Mouse (Mus musculus): ENCODE results near the gene Ism1. TPM values are rescaled to one million over a fixed set of nuclear protein-coding genes. Genes with fewer than 3 reads are reported as not detected.

Ism1 gene
- polyA plus RNA-seq, 1 experiment from 2014 or later: 0.50 TPM

GRCm38 (mm10) chr2:139776644-139777043, 98.7 kb downstream of the Ism1 start:
- no peaks in the 10 kb centered on the region for H3K4me1 ChIP-seq (ENCODE audit: control insufficient read depth, insufficient read depth, low read length)
- H3K36me3 ChIP-seq (ENCODE audit: control insufficient read depth, insufficient read depth, low read length): no peaks in the 10 kb centered on the region
- H3K27ac ChIP-seq (ENCODE audit: low read depth, low read length): no peak overlapping the region
- ATAC-seq (no peak), DNase-seq (ENCODE audit: low spot score) (no peak)
- 37% methylated on average over 1 of the region's 1 CpGs for WGBS
- no peak overlapping the region for H3K4me3 ChIP-seq (ENCODE audit: low read depth, low read length)
- H3K4me2 ChIP-seq (ENCODE audit: low read length): no peak overlapping the region
- H3K27me3 ChIP-seq (replicated peaks; ENCODE audit: control insufficient read depth, insufficient read depth, low read length): no peaks in the 10 kb centered on the region
- H3K9ac ChIP-seq (ENCODE audit: low read length): no peak overlapping the region
- no peaks in the 10 kb centered on the region for H3K9me3 ChIP-seq (replicated peaks; ENCODE audit: control insufficient read depth, low read length)

DNA sequence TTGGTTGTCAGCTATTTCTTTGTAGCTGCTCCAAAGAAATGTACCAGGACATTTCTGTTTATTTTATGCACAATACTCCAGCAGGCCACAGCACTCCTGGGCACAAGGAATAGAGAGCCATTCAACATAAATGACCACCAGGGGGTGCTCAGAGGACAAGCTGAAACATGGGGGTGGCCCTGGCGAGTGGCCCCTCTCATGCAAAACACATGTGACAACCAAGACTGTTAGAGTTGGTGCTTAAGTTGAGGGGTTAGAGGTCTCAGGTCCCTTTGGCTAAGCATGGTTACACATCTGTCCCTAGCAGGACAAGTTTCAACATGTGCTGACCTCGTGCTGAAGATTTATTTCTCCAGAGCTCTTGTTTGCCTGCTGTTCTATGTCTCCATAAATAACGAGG, 100.3 kb downstream of the Ism1 start:
- Histone ChIP-seq H3K27ac (ENCODE audit: low read depth, low read length) (no peak overlapping the region), H3K27me3 (replicated peaks; ENCODE audit: control insufficient read depth, insufficient read depth, low read length) (no peaks in the 10 kb centered on the region), H3K36me3 (ENCODE audit: control insufficient read depth, insufficient read depth, low read length) (no peaks in the 10 kb centered on the region), H3K4me1 (ENCODE audit: control insufficient read depth, insufficient read depth, low read length) (no peaks in the 10 kb centered on the region), H3K9ac (ENCODE audit: low read length) (no peak overlapping the region), H3K4me3 (ENCODE audit: low read depth, low read length) (no peak overlapping the region), H3K9me3 (replicated peaks; ENCODE audit: control insufficient read depth, low read length) (no peaks in the 10 kb centered on the region), H3K4me2 (ENCODE audit: low read length) (no peak overlapping the region)
- no peak for DNase-seq (ENCODE audit: low spot score)
- WGBS: 67% methylated on average over 3 of the region's 3 CpGs
- ATAC-seq: no peak

DNA sequence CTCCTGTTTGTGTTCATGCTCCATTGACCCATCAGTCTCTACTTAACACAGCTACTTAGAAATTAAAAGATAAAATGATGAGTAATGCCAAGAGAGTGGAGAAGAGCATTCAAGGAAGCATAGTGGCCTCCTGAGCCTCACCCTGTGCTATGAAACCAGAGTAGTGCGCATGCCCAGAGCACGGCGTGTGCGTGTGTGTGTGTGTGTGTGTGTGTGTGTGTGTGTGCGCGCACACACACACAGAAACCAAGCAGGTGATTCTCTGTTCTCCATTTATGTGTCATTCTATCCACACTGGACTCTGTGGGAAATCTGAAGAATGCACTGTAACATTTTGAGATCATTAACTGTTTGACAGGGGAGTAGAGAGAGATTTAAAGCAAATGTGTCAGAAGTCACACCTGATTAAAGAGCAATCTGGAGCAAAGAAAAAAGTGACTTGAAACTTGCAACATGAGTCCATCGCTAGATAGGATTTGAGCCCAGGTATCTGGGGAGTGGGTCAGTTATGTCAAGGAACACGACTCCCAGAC, 105.4 kb downstream of the Ism1 start:
- Histone ChIP-seq H3K9ac (ENCODE audit: low read length) (no peak overlapping the region), H3K36me3 (ENCODE audit: control insufficient read depth, insufficient read depth, low read length) (no peaks in the 10 kb centered on the region), H3K27ac (ENCODE audit: low read depth, low read length) (no peak overlapping the region), H3K4me3 (ENCODE audit: low read depth, low read length) (no peak overlapping the region), H3K9me3 (replicated peaks; ENCODE audit: control insufficient read depth, low read length) (no peaks in the 10 kb centered on the region), H3K27me3 (replicated peaks; ENCODE audit: control insufficient read depth, insufficient read depth, low read length) (no peaks in the 10 kb centered on the region), H3K4me1 (ENCODE audit: control insufficient read depth, insufficient read depth, low read length) (no peaks in the 10 kb centered on the region), H3K4me2 (ENCODE audit: low read length) (no peak overlapping the region)
- 96% methylated on average over 8 of the region's 8 CpGs for WGBS
- DNase-seq (ENCODE audit: low spot score) (no peak), ATAC-seq (no peak)

GRCm38 (mm10) chr2:139784465-139784864, 106.5 kb downstream of the Ism1 start:
- no peak for DNase-seq (ENCODE audit: low spot score)
- Histone ChIP-seq H3K9ac (ENCODE audit: low read length) (no peak overlapping the region), H3K4me1 (ENCODE audit: control insufficient read depth, insufficient read depth, low read length) (no peaks in the 10 kb centered on the region), H3K27ac (ENCODE audit: low read depth, low read length) (no peak overlapping the region), H3K4me3 (ENCODE audit: low read depth, low read length) (no peak overlapping the region), H3K4me2 (ENCODE audit: low read length) (no peak overlapping the region), H3K36me3 (ENCODE audit: control insufficient read depth, insufficient read depth, low read length) (no peaks in the 10 kb centered on the region), H3K9me3 (replicated peaks; ENCODE audit: control insufficient read depth, low read length) (no peaks in the 10 kb centered on the region), H3K27me3 (replicated peaks; ENCODE audit: control insufficient read depth, insufficient read depth, low read length) (no peaks in the 10 kb centered on the region)
- 73% methylated on average over 1 of the region's 1 CpGs for WGBS
- no peak for ATAC-seq

GRCm38 (mm10) chr2:139784946-139785345, 107.0 kb downstream of the Ism1 start:
- Histone ChIP-seq H3K4me2 (ENCODE audit: low read length) (no peak overlapping the region), H3K9ac (ENCODE audit: low read length) (no peak overlapping the region), H3K4me3 (ENCODE audit: low read depth, low read length) (no peak overlapping the region), H3K4me1 (ENCODE audit: control insufficient read depth, insufficient read depth, low read length) (no peaks in the 10 kb centered on the region), H3K36me3 (ENCODE audit: control insufficient read depth, insufficient read depth, low read length) (no peaks in the 10 kb centered on the region), H3K9me3 (replicated peaks; ENCODE audit: control insufficient read depth, low read length) (no peaks in the 10 kb centered on the region), H3K27me3 (replicated peaks; ENCODE audit: control insufficient read depth, insufficient read depth, low read length) (no peaks in the 10 kb centered on the region), H3K27ac (ENCODE audit: low read depth, low read length) (no peak overlapping the region)
- ATAC-seq: no peak
- 84% methylated on average over 2 of the region's 2 CpGs for WGBS
- peak; percentile 20 for DNase-seq (ENCODE audit: low spot score)

DNA sequence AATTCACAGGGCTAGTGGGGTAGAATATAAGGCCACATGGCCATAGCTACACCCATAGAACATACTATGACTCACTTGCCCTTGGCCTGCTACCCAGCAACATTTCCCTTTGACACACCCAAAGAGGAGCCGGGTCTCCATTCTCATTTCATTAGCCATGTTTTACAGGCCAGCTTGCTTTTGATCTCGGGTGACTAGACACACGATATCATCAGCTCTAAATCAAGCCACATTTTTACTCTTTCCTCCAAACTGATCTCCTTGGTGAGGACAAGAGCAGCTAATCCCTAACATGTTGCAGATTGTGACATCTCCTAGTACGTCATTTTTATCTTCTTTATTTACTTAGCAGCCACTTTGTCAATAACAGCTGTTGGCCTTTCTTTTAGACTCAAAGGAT, 110.7 kb downstream of the Ism1 start:
- H3K9ac ChIP-seq (ENCODE audit: low read length): no peak overlapping the region
- 85% methylated on average over 4 of the region's 4 CpGs for WGBS
- no peaks in the 10 kb centered on the region for H3K4me1 ChIP-seq (ENCODE audit: control insufficient read depth, insufficient read depth, low read length)
- no peaks in the 10 kb centered on the region for H3K9me3 ChIP-seq (replicated peaks; ENCODE audit: control insufficient read depth, low read length)
- H3K27me3 ChIP-seq (replicated peaks; ENCODE audit: control insufficient read depth, insufficient read depth, low read length): no peaks in the 10 kb centered on the region
- ATAC-seq: no peak
- H3K36me3 ChIP-seq (ENCODE audit: control insufficient read depth, insufficient read depth, low read length): no peaks in the 10 kb centered on the region
- no peak overlapping the region for H3K4me3 ChIP-seq (ENCODE audit: low read depth, low read length)
- no peak overlapping the region for H3K4me2 ChIP-seq (ENCODE audit: low read length)
- no peak overlapping the region for H3K27ac ChIP-seq (ENCODE audit: low read depth, low read length)
- DNase-seq (ENCODE audit: low spot score): no peak

DNA sequence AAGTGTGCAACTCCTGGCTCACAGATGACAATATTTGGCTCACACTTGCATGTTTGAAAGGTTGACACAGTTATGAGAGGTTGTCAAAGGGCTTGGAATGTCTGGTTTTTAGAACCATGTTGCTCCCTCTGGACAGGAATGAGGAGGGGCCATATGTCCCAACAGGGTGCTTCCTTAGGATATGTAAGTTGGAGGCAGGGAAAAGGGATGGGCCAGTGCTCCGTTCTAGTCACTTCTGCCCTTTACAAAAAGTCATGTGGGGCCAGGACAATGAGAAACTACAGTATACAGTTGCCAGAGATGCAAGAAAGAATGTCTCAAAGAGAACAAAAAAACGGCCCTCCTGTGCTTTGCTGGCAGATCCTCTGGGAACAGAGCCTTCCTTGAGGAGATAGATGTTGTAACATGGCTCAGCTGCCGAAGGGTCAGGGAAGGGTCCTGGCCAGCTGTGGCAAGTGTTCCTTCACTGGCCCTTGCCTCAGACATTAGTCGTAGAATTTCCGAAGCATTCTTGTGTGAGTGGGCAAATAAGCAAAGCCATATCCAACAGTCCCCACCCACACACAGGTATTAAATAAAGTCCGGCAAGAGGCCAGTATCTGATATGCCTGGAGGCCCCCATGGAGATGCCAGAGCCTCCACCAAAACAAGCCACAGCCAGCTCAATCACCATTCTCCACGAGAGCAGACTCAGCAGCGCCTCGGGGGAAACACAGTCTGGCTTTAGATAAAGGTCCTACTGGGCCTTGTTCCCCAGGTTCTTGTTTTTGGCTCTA, 114.6 kb downstream of the Ism1 start:
- no peak overlapping the region for H3K4me2 ChIP-seq (ENCODE audit: low read length)
- no peaks in the 10 kb centered on the region for H3K9me3 ChIP-seq (replicated peaks; ENCODE audit: control insufficient read depth, low read length)
- H3K9ac ChIP-seq (ENCODE audit: low read length): no peak overlapping the region
- H3K4me1 ChIP-seq (ENCODE audit: control insufficient read depth, insufficient read depth, low read length): no peaks in the 10 kb centered on the region
- 84% methylated on average over 9 of the region's 9 CpGs for WGBS
- no peak overlapping the region for H3K4me3 ChIP-seq (ENCODE audit: low read depth, low read length)
- no peaks in the 10 kb centered on the region for H3K36me3 ChIP-seq (ENCODE audit: control insufficient read depth, insufficient read depth, low read length)
- no peak overlapping the region for H3K27ac ChIP-seq (ENCODE audit: low read depth, low read length)
- H3K27me3 ChIP-seq (replicated peaks; ENCODE audit: control insufficient read depth, insufficient read depth, low read length): no peaks in the 10 kb centered on the region
- no peak for ATAC-seq
- DNase-seq (ENCODE audit: low spot score): no peak

GRCm38 (mm10) chr2:139804041-139804440, 126.1 kb downstream of the Ism1 start:
- Histone ChIP-seq H3K9ac (ENCODE audit: low read length) (no peak overlapping the region), H3K36me3 (ENCODE audit: control insufficient read depth, insufficient read depth, low read length) (no peaks in the 10 kb centered on the region), H3K4me1 (ENCODE audit: control insufficient read depth, insufficient read depth, low read length) (no peaks in the 10 kb centered on the region), H3K27me3 (replicated peaks; ENCODE audit: control insufficient read depth, insufficient read depth, low read length) (no peaks in the 10 kb centered on the region), H3K4me3 (ENCODE audit: low read depth, low read length) (no peak overlapping the region), H3K4me2 (ENCODE audit: low read length) (no peak overlapping the region), H3K27ac (ENCODE audit: low read depth, low read length) (no peak overlapping the region), H3K9me3 (replicated peaks; ENCODE audit: control insufficient read depth, low read length) (no peaks in the 10 kb centered on the region)
- DNase-seq (ENCODE audit: low spot score): no peak
- no peak for ATAC-seq
- WGBS: 81% methylated on average over 7 of the region's 7 CpGs

DNA sequence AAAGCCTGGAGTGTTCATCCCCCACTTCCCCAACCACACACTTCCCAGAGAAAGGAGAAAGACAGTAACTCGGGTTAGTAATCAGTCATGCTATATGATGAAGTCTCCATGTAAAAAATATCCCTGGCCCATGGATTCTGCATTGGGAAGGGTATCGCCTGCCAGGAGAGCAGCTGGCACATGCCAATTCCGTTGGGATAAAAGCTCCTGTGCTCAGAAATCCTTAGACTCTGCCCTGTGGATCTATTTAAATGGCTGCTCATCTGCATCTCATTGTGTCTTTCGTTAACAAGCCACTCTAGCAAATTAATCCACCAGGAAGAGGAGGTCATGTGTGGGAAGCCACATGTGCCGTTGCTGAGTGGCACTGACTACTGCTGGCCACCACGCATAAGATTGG, 129.9 kb downstream of the Ism1 start:
- no peaks in the 10 kb centered on the region for H3K27me3 ChIP-seq (replicated peaks; ENCODE audit: control insufficient read depth, insufficient read depth, low read length)
- 73% methylated on average over 6 of the region's 6 CpGs for WGBS
- no peak overlapping the region for H3K9ac ChIP-seq (ENCODE audit: low read length)
- no peaks in the 10 kb centered on the region for H3K9me3 ChIP-seq (replicated peaks; ENCODE audit: control insufficient read depth, low read length)
- no peak overlapping the region for H3K27ac ChIP-seq (ENCODE audit: low read depth, low read length)
- ATAC-seq: no peak
- H3K4me1 ChIP-seq (ENCODE audit: control insufficient read depth, insufficient read depth, low read length): no peaks in the 10 kb centered on the region
- H3K36me3 ChIP-seq (ENCODE audit: control insufficient read depth, insufficient read depth, low read length): no peaks in the 10 kb centered on the region
- H3K4me3 ChIP-seq (ENCODE audit: low read depth, low read length): no peak overlapping the region
- no peak for DNase-seq (ENCODE audit: low spot score)
- no peak overlapping the region for H3K4me2 ChIP-seq (ENCODE audit: low read length)

Data from forebrain, embryonic 14.5 days (tissue).